Mouse (Mus musculus) neural tube, embryonic 14.5 days (tissue): ENCODE results near the gene Tex19.1. TPM values are rescaled to one million over a fixed set of nuclear protein-coding genes. Genes with fewer than 3 reads are reported as not detected.

ENCODE experiments used
- polyA plus RNA-seq: library from polyadenylated mRNA; unstranded; fragments of >200 nt; fragmentation: Nextera tagmentation; extraction: Ambion mirVana; gene quantifications from 2 replicates; pipeline ENCODE4 v1.2.1, GENCODE M21; 2014

Tex19.1 gene
- polyA plus RNA-seq, 1 experiment from 2014 or later: not detected

Other genes starting within 250 kb of the Tex19.1 start
- 6.1 and 6.7 TPM in 2 replicates for gene Ccdc57, start 213.3 kb upstream of the Tex19.1 start, polyA plus RNA-seq
- 2.9 and 4.6 TPM in 2 replicates for gene Slc16a3, start 197.7 kb upstream of the Tex19.1 start, polyA plus RNA-seq
- 57.8 and 81.1 TPM in 2 replicates for gene Csnk1d, start 154.8 kb upstream of the Tex19.1 start, polyA plus RNA-seq
- not detected in 2 replicates for gene Cd7, start 106.7 kb upstream of the Tex19.1 start, polyA plus RNA-seq
- not detected in 2 replicates for gene Sectm1b, start 82.6 kb upstream of the Tex19.1 start, polyA plus RNA-seq
- gene Sectm1a, start 64.9 kb upstream of the Tex19.1 start, polyA plus RNA-seq: not detected in 2 replicates
- gene Tex19.2, start 27.5 kb upstream of the Tex19.1 start, polyA plus RNA-seq: not detected in 2 replicates
- gene Uts2r, start 14.1 kb downstream of the Tex19.1 start, polyA plus RNA-seq: 0.15 and 0.23 TPM in 2 replicates
- gene Hexdc, start 58.3 kb downstream of the Tex19.1 start, polyA plus RNA-seq: 28.2 and 37.0 TPM in 2 replicates
- gene Ogfod3, start 58.6 kb downstream of the Tex19.1 start, polyA plus RNA-seq: 27.2 and 32.0 TPM in 2 replicates
- 36.3 and 39.5 TPM in 2 replicates for gene Cybc1, start 83.2 kb downstream of the Tex19.1 start, polyA plus RNA-seq
- gene Narf, start 91.1 kb downstream of the Tex19.1 start, polyA plus RNA-seq: 93.2 and 96.5 TPM in 2 replicates
- 15.1 and 16.5 TPM in 2 replicates for gene Foxk2, start 113.8 kb downstream of the Tex19.1 start, polyA plus RNA-seq
- gene Wdr45b, start 208.3 kb downstream of the Tex19.1 start, polyA plus RNA-seq: 93.7 and 100 TPM in 2 replicates
- 13.4 and 16.7 TPM in 2 replicates for gene Rab40b, start 242.1 kb downstream of the Tex19.1 start, polyA plus RNA-seq